Mouse (Mus musculus) E14TG2a.4 (cell line): Measurements from ENCODE around the gene D630045J12Rik.

Source experiments
- CTCF ChIP-seq: conservative IDR thresholded peaks from 2 replicates; pipeline ENCODE4 v1.5.1; 2014; ENCODE audit warnings: low read length
- POU5F1 ChIP-seq: IDR thresholded peaks from 2 replicates; pipeline ENCODE4 v1.6.1; 2014; ENCODE audit warnings: low read length, borderline replicate concordance

GRCm38 (mm10) chr6:38081727-38082341, 172.0 kb downstream of the D630045J12Rik start:
- TF ChIP-seq CTCF (no peak), POU5F1 (no peak)
